Mouse (Mus musculus) erythroid progenitor cell, adult 5-6 weeks (primary cell): ENCODE measurements around the gene Mtcl1. TPM values are rescaled to one million over a fixed set of nuclear protein-coding genes. Genes with fewer than 3 reads are reported as not detected.

Experiments used
- ATAC-seq: replicated peaks from 2 replicates; pipeline ENCODE4 v1.8.0; 2016; ENCODE audit warnings: moderate number of reproducible peaks, mild to moderate bottlenecking, moderate TSS enrichment, inconsistent platforms; ENCODE audit not compliant: poor library complexity, low FRiP score, severe bottlenecking
- total RNA-seq, 2 experiments: library from RNA; stranded (forward) in 1 of 2; stranded (reverse) in 1 of 2; fragments of 150-400 nt in 1 of 2; fragments of 186-747, 209-891 nt in 1 of 2; gene quantifications; 2 replicates each; pipeline versions ENCODE4 v1.2.3 to v1.2.4; 2015 to 2017; ENCODE audit warnings: low replicate concordance in 2 of 2

The Mtcl1 gene
- total RNA-seq, 2 experiments from 2014 or later = not detected

DNA sequence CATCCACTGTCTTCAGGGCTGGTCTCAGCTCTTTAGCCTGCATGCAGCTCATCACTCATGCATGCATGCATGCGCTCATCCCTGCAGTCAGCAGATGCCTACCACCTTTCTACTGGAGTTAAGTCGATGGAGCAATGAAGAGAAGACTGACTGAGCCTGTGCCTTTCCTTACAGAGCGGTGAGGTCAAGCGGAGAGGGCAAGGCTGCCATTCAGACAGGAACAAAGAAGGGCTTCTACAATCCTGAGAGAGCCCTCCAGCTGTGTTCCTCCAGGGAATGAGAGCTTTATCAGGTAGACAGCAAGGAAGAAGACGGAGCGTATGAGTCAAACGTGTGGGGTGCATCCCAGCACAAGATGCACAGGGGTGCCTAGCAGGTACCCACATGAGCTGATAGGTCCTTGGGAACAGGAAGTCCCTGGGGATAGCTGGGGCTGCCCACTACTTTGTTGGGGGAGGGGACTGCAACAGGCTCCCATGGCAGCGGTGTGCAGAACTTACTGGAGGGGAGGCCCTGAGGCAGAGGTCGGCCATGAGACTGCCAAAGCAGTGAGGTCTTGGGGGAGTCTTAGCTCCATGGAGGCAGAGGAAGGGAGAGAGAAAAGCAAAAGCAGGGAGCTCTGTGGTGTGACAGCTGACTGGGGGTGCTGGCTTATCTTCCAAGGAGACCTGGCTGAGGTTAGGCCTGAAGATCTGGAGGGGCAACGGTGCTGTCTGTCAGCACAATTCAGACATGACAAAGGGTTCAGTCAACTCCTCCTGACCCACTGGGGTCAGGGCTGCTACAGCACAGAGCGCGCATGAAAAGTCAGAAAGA lies 37.2 kb downstream of the Mtcl1 start:
- ATAC-seq = no peak

DNA sequence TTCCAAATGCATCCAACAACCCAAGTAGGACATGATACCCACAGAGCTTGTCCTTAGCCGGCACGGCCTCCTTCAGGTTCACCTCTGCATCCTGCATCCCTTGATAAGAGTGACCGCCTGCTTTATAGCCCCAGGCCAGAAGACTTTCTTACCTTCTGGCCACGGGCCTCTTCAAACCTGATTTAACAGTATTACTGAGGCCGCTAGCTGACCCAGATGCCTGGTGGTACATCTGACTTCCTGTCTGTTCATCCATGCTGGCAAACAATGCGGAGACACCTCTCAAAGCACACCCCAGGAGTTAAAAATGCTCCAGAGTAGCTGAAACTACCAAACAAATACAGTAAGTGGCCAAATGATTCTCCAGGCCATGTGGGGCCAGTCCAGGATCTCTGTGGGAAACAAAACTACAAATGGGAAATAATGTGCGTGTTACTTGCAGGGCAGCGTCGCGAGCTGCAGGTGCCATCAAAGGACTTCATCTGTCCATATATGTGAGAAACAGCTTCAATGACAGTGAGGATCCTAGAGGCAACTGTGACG lies 38.6 kb downstream of the Mtcl1 start:
- ATAC-seq = no peak

DNA sequence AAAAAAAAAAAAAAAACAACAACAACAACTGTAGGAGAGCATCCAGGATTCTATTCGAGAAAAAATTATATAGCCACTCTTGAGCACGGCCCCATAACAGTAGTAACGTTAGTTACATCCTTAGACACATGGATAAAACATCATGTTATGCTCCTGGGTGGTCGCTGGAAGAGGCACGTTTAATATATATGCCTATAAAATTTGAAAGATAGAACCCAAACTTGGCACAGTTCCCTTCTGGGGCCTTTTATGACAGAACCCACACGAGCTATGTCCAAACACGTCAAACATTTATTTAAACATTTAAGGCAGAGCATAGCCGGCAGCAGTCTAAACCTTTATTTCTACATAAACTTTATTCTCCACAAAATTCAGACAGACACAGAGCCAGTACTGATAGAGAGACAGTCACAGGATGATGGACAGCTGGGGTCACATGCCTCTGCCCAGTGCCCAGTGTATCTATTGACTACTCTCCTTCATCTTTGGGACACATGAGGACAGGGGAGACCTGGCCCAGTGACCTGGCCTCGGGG lies 40.4 kb downstream of the Mtcl1 start:
- ATAC-seq = no peak

DNA sequence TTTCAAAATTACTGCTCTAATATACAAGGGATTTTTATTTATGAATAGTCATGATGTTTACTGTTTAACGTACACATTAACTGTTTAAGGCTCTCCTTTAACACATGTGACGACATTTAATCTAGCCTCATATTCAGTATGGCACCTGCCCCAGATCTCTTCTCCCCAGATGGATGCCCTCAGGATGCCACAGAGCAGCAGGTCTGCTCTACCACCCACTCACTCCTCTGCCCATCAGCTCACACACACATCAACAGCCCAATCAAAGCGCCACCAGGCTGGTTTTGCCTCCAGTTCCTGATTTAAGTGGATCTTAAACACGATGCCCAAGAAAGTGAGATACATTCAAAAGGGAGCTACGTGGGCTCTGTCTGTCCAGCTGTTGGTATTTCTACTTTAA lies 41.1 kb downstream of the Mtcl1 start:
- no peak for ATAC-seq

DNA sequence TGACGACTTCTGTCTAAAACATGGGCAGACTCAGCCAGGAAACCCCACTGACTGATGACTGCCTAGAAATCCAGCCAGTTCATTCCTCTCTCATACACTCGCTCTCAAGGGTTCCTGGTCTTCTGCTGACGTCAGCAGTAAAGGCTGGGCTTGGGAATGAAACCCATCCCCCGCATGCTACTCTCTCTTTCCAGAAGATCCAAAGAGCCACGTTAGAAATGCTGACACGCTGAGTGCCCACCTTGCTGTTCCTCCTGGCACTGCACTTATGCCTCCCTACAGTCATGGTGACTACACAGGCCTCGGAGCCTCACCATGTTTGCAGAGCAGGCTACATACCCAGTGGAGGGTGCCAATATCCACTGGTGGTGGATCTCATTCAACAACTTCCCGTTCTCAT lies 41.7 kb downstream of the Mtcl1 start:
- no peak for ATAC-seq

DNA sequence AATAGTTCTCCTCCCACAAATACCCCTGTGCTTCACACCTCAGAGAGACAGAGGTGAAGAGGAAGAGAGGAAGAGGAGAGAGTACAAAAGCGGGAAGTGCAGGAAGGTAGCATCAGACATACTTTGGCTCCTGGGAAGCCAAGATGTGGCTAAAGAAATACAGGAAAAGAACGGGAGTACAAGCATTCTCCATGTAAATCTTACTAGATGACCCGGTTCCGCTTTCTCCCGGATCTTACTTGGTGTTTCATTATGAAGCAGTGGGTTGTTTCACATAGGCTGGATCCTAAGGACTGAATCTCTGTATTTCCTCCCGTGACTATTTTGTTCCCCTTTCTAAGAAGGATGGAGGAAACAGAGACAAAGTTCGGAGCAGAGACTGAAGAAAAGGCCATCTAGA lies 43.9 kb downstream of the Mtcl1 start:
- no peak for ATAC-seq

DNA sequence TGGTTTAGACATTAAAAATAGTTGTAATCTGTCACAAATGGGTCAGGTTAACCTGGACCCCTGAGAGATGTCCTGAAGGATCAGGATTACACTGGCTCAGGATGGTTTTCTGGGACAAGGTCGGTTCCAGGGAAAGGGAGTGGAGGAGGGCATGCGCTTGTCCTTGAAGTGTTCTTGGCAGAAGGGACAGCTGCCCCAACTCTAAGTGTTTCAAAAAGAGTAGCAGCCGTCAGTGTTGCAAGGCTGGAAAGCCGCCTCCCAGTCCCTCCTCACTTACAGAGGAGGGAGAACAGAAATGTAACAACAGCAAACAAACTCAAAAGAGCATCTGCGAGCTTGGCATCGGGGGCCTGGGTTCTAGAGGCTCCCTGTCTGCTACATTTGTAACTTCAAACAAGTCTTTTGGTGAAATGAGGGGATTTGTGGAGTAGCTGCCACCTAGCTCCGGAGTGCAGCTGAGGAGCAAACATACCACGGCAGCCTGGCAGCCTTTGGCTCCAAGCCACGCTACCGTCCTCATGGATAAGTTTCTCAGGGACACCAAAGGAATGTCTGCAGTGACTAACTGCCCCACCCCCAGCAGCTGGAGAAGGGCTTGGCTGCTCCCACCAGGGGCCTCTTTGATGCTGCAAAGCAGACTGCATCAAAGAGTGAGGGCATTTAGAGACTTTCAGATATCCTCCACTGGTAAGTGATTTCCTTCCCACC lies 44.5 kb downstream of the Mtcl1 start:
- ATAC-seq = no peak

DNA sequence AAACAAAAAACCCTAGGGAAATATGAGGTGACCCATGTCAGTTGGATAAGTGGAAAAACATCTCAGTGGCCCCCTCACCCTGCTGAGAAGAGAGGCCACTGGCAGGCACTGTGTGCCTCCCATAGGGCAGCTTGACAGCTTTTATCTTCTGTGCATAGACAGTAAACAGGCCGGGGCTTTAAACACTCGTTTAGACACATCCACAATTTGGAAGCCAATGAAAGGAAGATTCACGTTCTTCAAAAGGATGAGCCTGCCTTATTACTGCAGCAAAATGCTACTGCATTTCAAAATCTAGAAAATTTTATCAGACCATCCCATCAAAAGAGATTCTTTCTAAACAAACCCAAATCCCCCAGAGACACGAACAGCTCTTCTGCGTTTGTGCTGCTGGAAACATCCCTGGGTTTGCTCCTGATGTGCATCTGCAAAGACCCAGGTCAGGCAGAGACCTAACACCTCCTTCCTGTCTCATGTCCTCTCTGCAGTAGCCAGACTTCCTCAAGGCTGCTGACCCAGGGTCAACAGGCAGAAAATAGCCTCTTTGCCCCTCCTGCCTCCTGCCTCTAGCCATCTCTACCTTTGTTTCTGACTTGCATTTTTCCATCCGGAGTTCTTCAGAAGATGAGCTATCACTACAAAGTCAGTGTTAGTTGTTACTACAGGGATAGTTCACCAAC lies 46.6 kb downstream of the Mtcl1 start:
- no peak for ATAC-seq

DNA sequence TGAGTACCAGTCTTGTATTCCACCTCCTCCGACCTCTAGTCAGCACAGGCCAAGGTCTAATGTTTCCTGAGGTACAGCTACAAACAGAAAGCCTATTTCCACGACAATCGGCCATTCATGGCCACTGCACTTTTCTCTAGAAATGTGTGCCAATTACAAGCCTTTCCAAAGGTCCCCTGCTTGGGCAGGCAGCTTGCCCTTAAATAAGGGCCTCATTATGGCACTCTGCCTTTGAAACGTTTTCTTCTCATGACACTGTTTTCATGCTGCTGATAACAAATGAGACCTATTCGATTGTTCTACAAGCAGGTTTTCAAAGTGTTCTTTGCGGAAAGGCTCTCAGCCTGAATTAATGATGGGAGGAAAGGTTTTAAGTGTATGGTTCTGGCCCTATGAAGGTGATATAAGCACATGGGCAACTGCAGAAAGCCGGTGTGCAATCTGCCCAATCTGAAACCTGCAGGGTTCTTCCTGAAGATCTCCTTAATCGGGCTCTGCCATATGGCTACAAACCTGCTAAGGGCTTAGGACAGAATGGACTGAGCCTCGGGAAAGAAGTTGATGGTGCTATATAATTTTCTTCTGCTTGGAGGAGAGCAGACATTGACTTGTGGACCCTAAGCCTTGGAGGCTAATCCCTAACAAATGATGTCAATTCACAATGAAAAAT lies 47.8 kb downstream of the Mtcl1 start:
- no peak for ATAC-seq

DNA sequence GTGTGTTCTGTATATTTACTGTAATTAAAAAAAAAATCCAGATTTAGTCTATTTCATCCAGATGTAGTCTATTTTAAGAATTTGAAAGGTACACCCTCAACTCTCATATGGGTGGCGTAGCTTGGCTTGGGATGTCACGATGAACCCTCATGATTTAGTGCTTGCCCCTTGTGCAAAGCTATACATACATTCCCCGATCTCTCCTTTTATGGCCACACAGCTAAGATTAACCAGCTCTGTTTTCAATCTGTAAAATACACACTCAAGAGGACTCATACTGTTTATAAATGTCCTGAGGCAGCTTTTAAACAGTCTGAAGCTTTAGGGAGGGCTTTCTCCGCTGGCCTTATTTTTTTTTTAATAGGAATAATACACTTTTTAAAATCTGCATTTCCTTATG lies 49.8 kb downstream of the Mtcl1 start:
- ATAC-seq = no peak

DNA sequence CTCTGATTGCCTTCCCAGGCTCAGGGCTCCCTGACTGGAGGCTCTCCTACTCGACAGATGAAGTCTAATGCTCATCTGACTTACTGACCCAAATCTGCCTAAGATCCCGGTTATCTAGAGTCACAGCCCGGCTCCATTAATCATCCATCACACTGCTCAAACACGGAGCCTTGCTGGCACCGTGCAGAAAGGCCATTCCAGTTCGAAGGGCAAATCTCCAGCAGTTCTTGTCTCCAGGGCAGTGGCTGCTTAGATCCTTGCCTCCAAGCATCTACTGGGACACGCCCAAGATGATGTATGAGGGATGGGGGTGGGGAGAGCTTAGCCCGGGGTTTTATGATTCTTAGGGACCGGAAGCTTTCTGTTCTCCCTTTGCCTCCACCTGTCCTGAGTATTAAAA lies 55.0 kb downstream of the Mtcl1 start:
- no peak for ATAC-seq

DNA sequence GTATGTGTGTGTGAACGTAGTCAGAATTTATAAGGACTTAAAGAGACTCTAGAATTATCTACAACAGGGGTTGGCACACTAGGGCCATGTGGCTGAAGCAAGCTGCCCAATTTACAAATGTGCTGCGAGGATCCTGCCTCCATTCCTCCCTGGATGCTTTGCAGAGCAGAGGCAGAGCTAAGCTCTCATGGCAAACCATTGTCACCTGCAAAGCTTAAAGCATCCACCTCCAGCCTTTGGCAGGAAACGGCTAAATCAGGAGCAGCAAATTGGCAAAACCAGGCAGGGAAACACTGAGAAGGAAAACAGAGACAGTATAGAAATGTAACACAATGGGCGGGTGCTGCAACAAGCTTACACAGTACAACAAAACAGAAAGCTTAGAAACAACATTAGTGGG lies 61.2 kb downstream of the Mtcl1 start:
- ATAC-seq = no peak

DNA sequence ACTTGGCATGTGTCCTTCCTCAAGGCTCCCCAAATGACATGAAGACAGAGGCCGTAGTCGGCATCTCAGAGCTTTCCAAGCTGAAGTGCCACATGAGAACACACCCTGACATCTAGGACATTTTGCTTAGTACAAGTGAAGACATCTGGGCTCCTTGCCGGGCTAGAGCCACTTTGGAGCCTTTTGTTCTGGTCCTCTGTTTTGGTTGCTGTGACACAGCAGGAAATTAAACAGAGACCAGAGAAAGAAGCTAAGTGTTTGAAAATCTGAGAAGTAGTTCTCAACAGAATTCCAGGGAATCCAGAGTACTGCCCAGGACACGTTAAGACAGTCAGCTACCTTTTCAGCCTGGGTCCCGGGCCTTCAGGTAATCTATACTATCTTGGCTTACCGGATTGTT lies 68.2 kb downstream of the Mtcl1 start:
- ATAC-seq = no peak

DNA sequence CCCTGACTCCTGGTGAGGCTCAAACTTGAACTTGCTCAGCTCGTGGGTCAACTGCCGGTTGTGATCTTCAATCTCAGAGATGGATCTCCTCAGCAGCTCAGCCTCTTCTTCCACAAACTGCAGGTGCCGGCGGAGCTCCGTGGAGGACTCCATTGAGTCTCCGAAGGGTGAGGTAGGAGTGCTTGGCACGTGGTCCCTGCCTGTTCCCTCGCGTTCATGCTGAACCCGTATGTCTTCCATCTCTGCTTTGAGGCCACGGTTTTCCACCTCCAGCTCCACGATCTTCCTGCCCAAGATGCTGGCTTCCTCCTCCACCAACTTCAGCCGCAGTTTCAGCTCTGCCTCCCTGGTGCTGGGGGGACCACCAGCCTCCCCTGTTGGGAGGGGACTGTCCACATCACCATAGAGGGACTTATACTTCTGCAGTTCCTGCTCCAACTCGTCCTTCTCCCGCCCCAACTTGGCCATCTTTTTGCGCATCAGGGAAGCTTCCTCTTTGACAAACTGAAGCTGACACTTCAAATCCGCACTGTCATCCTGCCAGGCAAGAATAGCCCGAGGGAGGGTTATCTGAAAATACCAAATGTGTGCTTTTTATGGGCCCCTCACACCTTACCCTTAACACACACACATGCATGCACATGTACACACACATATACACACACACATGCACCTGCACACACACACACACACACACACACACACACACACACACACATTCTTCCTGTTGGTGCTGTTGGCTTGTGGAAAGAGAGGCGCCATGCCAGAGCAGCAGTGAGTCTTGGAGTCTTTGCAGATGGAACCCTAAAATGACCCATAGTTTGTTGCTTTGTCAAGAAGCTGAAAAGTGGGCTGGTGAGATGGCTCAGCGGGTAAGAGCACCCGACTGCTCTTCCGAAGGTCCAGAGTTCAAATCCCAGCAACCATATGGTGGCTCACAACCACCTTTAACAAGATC lies 69.4 kb downstream of the Mtcl1 start:
- ATAC-seq = no peak

DNA sequence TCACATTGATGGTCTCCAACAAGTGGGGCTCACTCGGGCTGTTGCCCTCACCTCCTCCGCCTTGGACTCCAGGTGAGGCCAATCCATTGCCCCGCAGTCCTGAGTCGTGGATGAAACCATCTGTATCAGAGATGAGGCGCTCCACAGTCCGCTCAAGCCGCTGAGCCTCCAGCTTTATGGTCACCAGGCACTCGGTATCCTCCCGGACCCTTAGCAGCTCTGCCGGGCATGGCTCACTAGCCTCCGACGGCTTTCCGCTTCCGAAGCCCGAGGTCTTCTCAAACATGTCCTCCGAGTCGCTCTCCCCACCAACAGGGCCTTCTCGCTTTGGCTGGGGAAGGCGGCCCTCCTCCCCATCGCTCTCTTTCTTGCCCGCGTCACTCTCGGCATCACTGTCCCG lies 70.2 kb downstream of the Mtcl1 start:
- ATAC-seq = no peak

DNA sequence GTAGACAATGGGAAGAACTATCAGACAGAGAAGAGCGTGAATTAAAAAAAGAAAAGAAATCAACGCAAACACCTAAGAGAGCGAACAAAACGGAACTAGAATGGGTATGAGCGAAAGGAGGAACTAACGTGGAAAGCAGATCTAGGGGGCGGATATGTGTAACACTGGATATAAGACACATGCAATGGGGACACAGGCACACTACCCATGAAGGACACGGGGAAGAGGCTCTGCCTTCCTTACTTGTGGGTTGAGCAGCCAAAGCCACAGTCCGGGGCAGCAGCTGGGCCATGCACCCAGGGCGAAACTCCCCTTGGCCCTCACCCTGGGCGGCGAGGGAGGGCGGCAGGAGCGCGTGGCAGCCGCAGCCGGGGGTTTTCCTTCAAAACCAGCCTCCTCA lies 71.4 kb downstream of the Mtcl1 start:
- ATAC-seq = no peak

DNA sequence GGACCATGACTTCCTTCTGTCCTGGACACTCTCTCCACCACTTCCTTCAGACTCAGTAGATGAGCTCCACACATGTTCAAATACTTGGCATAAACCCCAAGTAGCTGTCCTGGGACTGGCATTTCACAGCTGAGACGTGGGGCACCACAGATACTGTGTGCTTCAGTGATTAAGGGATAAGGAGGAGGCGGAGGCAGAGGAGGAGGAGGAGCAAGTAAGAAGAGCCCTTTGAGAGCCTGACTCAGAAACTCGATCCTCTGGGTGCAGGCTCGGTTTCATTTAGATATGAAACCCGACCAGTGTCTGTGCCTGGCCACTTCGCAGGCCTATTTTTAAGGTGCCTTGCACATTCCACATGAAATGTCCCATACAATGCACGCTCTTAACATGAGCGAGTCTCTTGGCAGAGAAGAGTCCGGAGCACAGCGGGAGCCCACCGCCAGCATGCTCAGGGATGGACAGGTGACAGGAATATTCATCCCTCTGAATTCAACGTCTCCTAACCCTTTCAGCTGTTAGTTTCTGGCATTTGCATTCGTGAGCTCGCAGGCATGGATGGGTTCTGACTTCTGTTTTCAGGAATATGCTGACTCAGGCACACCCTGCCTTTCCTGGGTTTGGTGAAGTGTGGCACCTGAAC lies 74.8 kb downstream of the Mtcl1 start:
- no peak for ATAC-seq

DNA sequence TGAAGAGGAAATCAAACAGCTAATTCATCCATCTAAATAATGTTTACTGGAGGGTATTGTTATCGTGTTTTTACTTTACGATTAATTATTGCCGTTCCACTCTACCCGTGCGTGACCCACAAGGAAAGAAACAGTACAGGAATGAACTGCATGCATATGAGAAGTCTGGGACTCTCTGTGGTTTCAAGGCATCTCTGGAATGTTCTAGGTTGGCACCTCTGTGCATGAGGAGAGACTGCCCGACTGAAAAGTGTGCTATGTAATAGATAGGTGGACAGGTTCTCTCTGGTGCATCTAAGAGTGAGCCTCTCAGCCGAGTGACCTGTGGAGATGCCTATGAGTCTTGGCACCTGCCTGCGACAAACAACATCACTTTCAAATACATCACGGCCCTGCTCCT lies 78.7 kb downstream of the Mtcl1 start:
- ATAC-seq = no peak
